Mouse (Mus musculus): ENCODE results near the gene Rpgrip1l.

- TF ChIP-seq CTCF (IDR thresholded peaks at IDR 0.05; ENCODE audit: borderline replicate concordance, insufficient read depth, low read length) = no peak
- no peak for TF ChIP-seq POLR2A (IDR thresholded peaks at IDR 0.05; ENCODE audit: low read depth, low read length)
Measured at GRCm38 (mm10) chr8:91340746-91341145, 27.7 kb upstream of the Rpgrip1l start.

Data from embryonic fibroblast, embryonic 13.5 days (primary cell).